Comparison of ENCODE assay signal across 17 mouse cellular contexts in the genomic region with DNA sequence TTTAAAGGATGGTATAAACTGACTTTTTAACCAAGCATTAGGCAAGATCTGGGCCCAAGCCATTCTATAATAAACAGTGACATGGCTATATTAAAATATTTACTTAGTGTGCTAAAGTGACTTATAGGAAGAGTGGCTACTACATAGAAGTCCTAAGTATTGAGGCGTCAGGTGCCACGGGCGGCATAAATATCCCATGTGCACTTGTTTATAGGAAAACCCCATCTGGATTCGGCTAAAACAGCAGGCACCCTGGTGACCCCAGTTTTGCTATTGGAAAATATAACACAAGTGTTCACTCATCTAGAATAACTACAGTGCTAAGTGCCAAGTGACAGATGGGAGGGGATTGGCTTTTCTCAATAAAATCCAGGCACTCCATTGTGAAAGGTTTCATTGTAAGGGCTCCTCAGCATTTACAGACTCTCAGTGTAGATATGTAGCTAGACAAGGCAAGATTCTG.
A peak's percentile ranks its signal among the peaks of the same experiment; 100 is the strongest.
DNase-seq lines count a peak whose midpoint lies in the region; ATAC-seq and TF ChIP-seq lines count a peak whose summit lies in the region.
"Had no signal": no experiment of that assay in that cellular context is flagged by ENCODE, and none has a peak within 500 bp of the region (broad histone marks: within the 10 kb centered on the region; RNA-seq: fewer than 3 reads in every experiment).

No protein-coding gene starts in this region.

- no peaks in the 10 kb centered on the region for H3K9me3 ChIP-seq in forebrain, postnatal 0 days (ENCODE audit: low read length)
- H3K9me3 ChIP-seq in forebrain, embryonic 10.5 days = no peaks in the 10 kb centered on the region
- H3K9me3 ChIP-seq in intestine, embryonic 15.5 days = no peaks in the 10 kb centered on the region
- H3K9me3 ChIP-seq: lung, embryonic 15.5 days; megakaryocyte, embryonic 14.5 days had no signal

- TF ChIP-seq CTCF in forebrain, postnatal 0 days (IDR thresholded peaks at IDR 0.05; ENCODE audit: low read depth) = no peak

- H3K27me3 ChIP-seq in forebrain, postnatal 0 days (ENCODE audit: insufficient read depth, low read length) = no peaks in the 10 kb centered on the region
- H3K27me3 ChIP-seq in forebrain, embryonic 10.5 days (ENCODE audit: poor library complexity, severe bottlenecking) = no peaks in the 10 kb centered on the region
- no peaks in the 10 kb centered on the region for H3K27me3 ChIP-seq in intestine, embryonic 15.5 days (replicated peaks)
- H3K27me3 ChIP-seq: lung, embryonic 15.5 days; megakaryocyte, embryonic 14.5 days had no signal

- no peak overlapping the region for H3K4me3 ChIP-seq in forebrain, postnatal 0 days (ENCODE audit: low read depth, low read length)
- H3K4me3 ChIP-seq in forebrain, embryonic 10.5 days = no peak overlapping the region
- H3K4me3 ChIP-seq in intestine, embryonic 15.5 days (replicated peaks) = no peak overlapping the region
- H3K4me3 ChIP-seq: erythroblast, embryonic 14.5 days; lung, embryonic 15.5 days; megakaryocyte, embryonic 14.5 days had no signal

- H3K27ac ChIP-seq in forebrain, postnatal 0 days (ENCODE audit: low read depth, low read length) = no peak overlapping the region
- H3K27ac ChIP-seq in forebrain, embryonic 10.5 days = no peak overlapping the region
- H3K27ac ChIP-seq in intestine, embryonic 15.5 days = 0 out of 2 replicates have a peak overlapping the region, but pooled peaks have one; percentile 3
- H3K27ac ChIP-seq: lung, embryonic 15.5 days had no signal

- peak; percentile 35 for DNase-seq in forebrain, postnatal 0 days
- DNase-seq in forebrain, embryonic 10.5 days (ENCODE audit: extremely low spot score, low spot score) = no peak
- DNase-seq in testis, postnatal 10 days (ENCODE audit: low spot score) = peak; percentile 18
- DNase-seq in testis, postnatal 14 days (ENCODE audit: low spot score) = no peak
- no peak for DNase-seq in neural tube, embryonic 10.5 days (ENCODE audit: extremely low spot score, low spot score)
- no peak for DNase-seq in frontal cortex, postnatal 10 days (ENCODE audit: low spot score in 2 of 2)
- DNase-seq: adrenal gland, adult 8-10 months; B cell, adult 2 months; gastrocnemius, postnatal 10 days; kidney, adult 18-20 months; kidney, postnatal 4 days; liver; thymus, postnatal 36 days had no signal

- no peak overlapping the region for H3K9ac ChIP-seq in forebrain, postnatal 0 days
- H3K9ac ChIP-seq in intestine, embryonic 15.5 days = no peak overlapping the region
- H3K9ac ChIP-seq: lung, embryonic 15.5 days had no signal

- no peak overlapping the region for H3K4me2 ChIP-seq in forebrain, postnatal 0 days (ENCODE audit: low read depth)
- H3K4me2 ChIP-seq in intestine, embryonic 15.5 days (replicated peaks) = no peak overlapping the region
- H3K4me2 ChIP-seq: lung, embryonic 15.5 days had no signal

- no peaks in the 10 kb centered on the region for H3K36me3 ChIP-seq in forebrain, postnatal 0 days (ENCODE audit: insufficient read depth)
- H3K36me3 ChIP-seq in forebrain, embryonic 10.5 days (replicated peaks) = no peaks in the 10 kb centered on the region
- no peaks in the 10 kb centered on the region for H3K36me3 ChIP-seq in intestine, embryonic 15.5 days
- H3K36me3 ChIP-seq: lung, embryonic 15.5 days had no signal

- no peak for ATAC-seq in forebrain, postnatal 0 days
- ATAC-seq in intestine, embryonic 15.5 days = peak; percentile 55; the same call in 1 of the 2 replicates

- H3K4me1 ChIP-seq in forebrain, postnatal 0 days (ENCODE audit: insufficient read depth) = no peaks in the 10 kb centered on the region
- no peaks in the 10 kb centered on the region for H3K4me1 ChIP-seq in forebrain, embryonic 10.5 days
- H3K4me1 ChIP-seq in intestine, embryonic 15.5 days (replicated peaks) = peaks cover 4% of the 10 kb centered on the region; the same call in 1 of the 2 replicates
- H3K4me1 ChIP-seq: lung, embryonic 15.5 days; megakaryocyte, embryonic 14.5 days had no signal

- WGBS in forebrain, postnatal 0 days = 45% methylated on average over 4 of the region's 4 CpGs
- WGBS in forebrain, embryonic 10.5 days = 94% methylated on average over 4 of the region's 4 CpGs
- WGBS in intestine, embryonic 15.5 days = 40% methylated on average over 4 of the region's 4 CpGs

Comparison
In these comparisons a context has a peak if more than half of its experiments do, and no peak if none do; other contexts are left out.
1. DNase-seq: peak in forebrain, postnatal 0 days (single experiment) and testis, postnatal 10 days (single experiment); none in forebrain, embryonic 10.5 days (single experiment), testis, postnatal 14 days (single experiment), neural tube, embryonic 10.5 days (single experiment) and frontal cortex, postnatal 10 days (0 of 2).